Mouse (Mus musculus): Measurements from ENCODE around the gene Ctnnd2.

DNA sequence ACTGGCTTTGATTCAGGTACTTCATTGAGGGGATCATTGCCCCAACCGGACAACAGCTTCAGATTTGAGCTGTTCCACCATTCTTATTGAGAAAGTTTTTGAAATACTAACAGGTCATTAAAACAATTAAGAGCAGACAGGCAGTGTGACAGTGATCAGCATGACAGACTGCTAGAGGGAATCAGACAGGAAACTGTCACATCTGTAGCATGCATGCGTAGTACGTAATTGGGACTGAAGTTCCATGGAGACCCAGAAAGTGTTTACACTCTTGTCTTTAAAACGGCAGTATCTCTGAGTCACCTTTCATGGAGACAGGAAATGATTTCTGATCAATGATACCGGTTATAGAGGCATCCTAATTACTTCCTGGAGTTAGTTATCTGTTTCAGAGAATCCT is 286.3 kb downstream of the Ctnnd2 start:
- TF ChIP-seq POLR2A (IDR thresholded peaks at IDR 0.05; ENCODE audit: borderline replicate concordance, control insufficient read depth, low read depth, low read length) (no peak), CTCF (IDR thresholded peaks at IDR 0.05; ENCODE audit: control insufficient read depth, insufficient read depth, low read length) (no peak)
